Mouse (Mus musculus) lung, embryonic 16.5 days (tissue): ENCODE data around the gene Ephb2. TPM values are rescaled to one million over a fixed set of nuclear protein-coding genes. Genes with fewer than 3 reads are reported as not detected.

Experiments
- ATAC-seq: fragments of 200-750 bp; cut with Nextera tagmentation; 2 replicates; pipeline ENCODE4 v1.8.0; 2017; ENCODE audit warnings: low read depth, mild to moderate bottlenecking, moderate library complexity
- H3K27ac ChIP-seq: fragments of 300-500 bp; sonication (generic); 2 replicates; pipeline ENCODE4 v1.5.1; 2014; ENCODE audit warnings: mild to moderate bottlenecking, control low read depth, low read length
- H3K27me3 ChIP-seq: fragments of 300-500 bp; sonication (generic); 2 replicates; pipeline ENCODE4 v1.6.1; 2014; ENCODE audit warnings: low read depth, low read length, mixed read lengths; ENCODE audit not compliant: control insufficient read depth, insufficient read depth
- H3K36me3 ChIP-seq: fragments of 300-500 bp; sonication (generic); 2 replicates; pipeline ENCODE4 v1.6.1; 2014; ENCODE audit warnings: low read length; ENCODE audit not compliant: control insufficient read depth, insufficient read depth
- H3K4me1 ChIP-seq: fragments of 300-500 bp; sonication (generic); replicated peaks from 2 replicates; pipeline ENCODE4 v1.6.1; 2014; ENCODE audit warnings: low read length, mixed read lengths; ENCODE audit not compliant: control insufficient read depth, insufficient read depth
- H3K4me2 ChIP-seq: fragments of 300-500 bp; sonication (generic); 2 replicates; pipeline ENCODE4 v1.6.1; 2014; ENCODE audit warnings: low read depth, low read length, control low read depth
- H3K4me3 ChIP-seq: fragments of 300-500 bp; sonication (generic); 2 replicates; pipeline ENCODE4 v1.5.1; 2014; ENCODE audit warnings: mild to moderate bottlenecking, low read length, control low read depth
- H3K9ac ChIP-seq: fragments of 300-500 bp; sonication (generic); 2 replicates; pipeline ENCODE4 v1.6.1; 2014; ENCODE audit warnings: low read length, control low read depth
- H3K9me3 ChIP-seq: fragments of 300-500 bp; sonication (generic); 2 replicates; pipeline ENCODE4 v1.6.1; 2016; ENCODE audit warnings: low read length; ENCODE audit not compliant: control insufficient read depth
- WGBS: fragments of 180-500 bp; shearing (Covaris S2); extraction: QIAGEN DNeasy Blood & Tissue Kit; methylation state at CpG from one replicate; pipeline ENCODE4 v1.1.7; 2014; 5-methylcytosine and 5-hydroxymethylcytosine counted together
- polyA plus RNA-seq: library from polyadenylated mRNA; unstranded; fragments of >200 nt; fragmentation: Nextera tagmentation; extraction: Ambion mirVana; gene quantifications from 2 replicates; pipeline ENCODE4 v1.2.1, GENCODE M21; 2015

Gene Ephb2
- polyA plus RNA-seq, 1 experiment from 2014 or later, result 1.5 TPM

- H3K27ac ChIP-seq, result no peak overlapping the region
- 59% methylated on average over 7 of the region's 7 CpGs for WGBS
- H3K4me1 ChIP-seq, result peaks cover 12% of the 10 kb centered on the region
These were observed 70.7 kb downstream of the Ephb2 start for GRCm38 (mm10) chr4:136765080-136765479.

GRCm38 (mm10) chr4:136763349-136763748, 72.4 kb downstream of the Ephb2 start:
- Histone ChIP-seq H3K4me2 (no peak overlapping the region), H3K27ac (no peak overlapping the region), H3K4me3 (no peak overlapping the region), H3K9me3 (peaks cover 1% of the 10 kb centered on the region; the same call in 1 of the 2 replicates), H3K36me3 (no peaks in the 10 kb centered on the region), H3K27me3 (no peaks in the 10 kb centered on the region), H3K9ac (no peak overlapping the region), H3K4me1 (peaks cover 12% of the 10 kb centered on the region)
- 38% methylated on average over 5 of the region's 5 CpGs for WGBS
- peak; percentile 37; the same call in 1 of the 2 replicates for ATAC-seq

More at GRCm38 (mm10) chr4:136765080-136765479, 70.7 kb downstream of the Ephb2 start:
- no peaks in the 10 kb centered on the region for H3K27me3 ChIP-seq
- H3K9ac ChIP-seq, result no peak overlapping the region
- ATAC-seq, result no peak
- H3K9me3 ChIP-seq, result peaks cover 4% of the 10 kb centered on the region; the same call in 1 of the 2 replicates
- H3K4me3 ChIP-seq, result no peak overlapping the region
- no peaks in the 10 kb centered on the region for H3K36me3 ChIP-seq
- H3K4me2 ChIP-seq, result no peak overlapping the region

- H3K9ac ChIP-seq, result no peak overlapping the region
- H3K4me1 ChIP-seq, result peaks cover 12% of the 10 kb centered on the region
- no peak overlapping the region for H3K4me2 ChIP-seq
- H3K9me3 ChIP-seq, result no peaks in the 10 kb centered on the region
- no peak for ATAC-seq
- peak overlapping the region; percentile 33; the same call in 1 of the 2 replicates for H3K27ac ChIP-seq
- no peaks in the 10 kb centered on the region for H3K27me3 ChIP-seq
- no peaks in the 10 kb centered on the region for H3K36me3 ChIP-seq
- WGBS, result 45% methylated on average over 18 of the region's 18 CpGs
- H3K4me3 ChIP-seq, result no peak overlapping the region
These were observed 73.9 kb downstream of the Ephb2 start for GRCm38 (mm10) chr4:136761713-136762380.

GRCm38 (mm10) chr4:136760882-136761281, 74.9 kb downstream of the Ephb2 start:
- Histone ChIP-seq H3K9me3 (no peaks in the 10 kb centered on the region), H3K4me3 (no peak overlapping the region), H3K36me3 (no peaks in the 10 kb centered on the region), H3K27me3 (no peaks in the 10 kb centered on the region; the same call in 1 of the 2 replicates), H3K9ac (no peak overlapping the region), H3K4me1 (peaks cover 16% of the 10 kb centered on the region), H3K27ac (no peak overlapping the region), H3K4me2 (no peak overlapping the region)
- ATAC-seq, result no peak
- WGBS, result 56% methylated on average over 11 of the region's 11 CpGs

GRCm38 (mm10) chr4:136757096-136757495, 78.7 kb downstream of the Ephb2 start:
- no peak overlapping the region for H3K4me2 ChIP-seq
- H3K9me3 ChIP-seq, result no peaks in the 10 kb centered on the region
- H3K27me3 ChIP-seq, result no peaks in the 10 kb centered on the region; the same call in 1 of the 2 replicates
- H3K4me3 ChIP-seq, result no peak overlapping the region
- H3K27ac ChIP-seq, result no peak overlapping the region
- H3K36me3 ChIP-seq, result no peaks in the 10 kb centered on the region
- ATAC-seq, result no peak
- H3K9ac ChIP-seq, result no peak overlapping the region
- 68% methylated on average over 4 of the region's 4 CpGs for WGBS
- H3K4me1 ChIP-seq, result peaks cover 19% of the 10 kb centered on the region

- Histone ChIP-seq H3K9ac (no peak overlapping the region), H3K36me3 (no peaks in the 10 kb centered on the region), H3K4me2 (no peak overlapping the region), H3K4me1 (peaks cover 16% of the 10 kb centered on the region), H3K4me3 (no peak overlapping the region), H3K9me3 (no peaks in the 10 kb centered on the region), H3K27ac (no peak overlapping the region), H3K27me3 (no peaks in the 10 kb centered on the region; the same call in 1 of the 2 replicates)
- no peak for ATAC-seq
- WGBS, result 44% methylated on average over 6 of the region's 6 CpGs
These were observed 79.3 kb downstream of the Ephb2 start for GRCm38 (mm10) chr4:136756486-136756885.

- Histone ChIP-seq H3K4me1 (peaks cover 17% of the 10 kb centered on the region), H3K36me3 (no peaks in the 10 kb centered on the region), H3K4me2 (peak overlapping the region; percentile 67), H3K9me3 (no peaks in the 10 kb centered on the region), H3K27ac (no peak overlapping the region), H3K9ac (peak overlapping the region; percentile 64), H3K27me3 (no peaks in the 10 kb centered on the region; the same call in 1 of the 2 replicates), H3K4me3 (peak overlapping the region; percentile 37)
- peak; percentile 70 for ATAC-seq
- WGBS, result 2% methylated on average over 31 of the region's 31 CpGs
These were observed 80.4 kb downstream of the Ephb2 start for GRCm38 (mm10) chr4:136755364-136755811.

GRCm38 (mm10) chr4:136754256-136754655, 81.5 kb downstream of the Ephb2 start:
- no peak for ATAC-seq
- 86% methylated on average over 8 of the region's 8 CpGs for WGBS
- Histone ChIP-seq H3K27ac (no peak overlapping the region), H3K27me3 (no peaks in the 10 kb centered on the region; the same call in 1 of the 2 replicates), H3K4me3 (no peak overlapping the region), H3K9me3 (no peaks in the 10 kb centered on the region), H3K36me3 (no peaks in the 10 kb centered on the region), H3K9ac (no peak overlapping the region), H3K4me1 (peaks cover 25% of the 10 kb centered on the region), H3K4me2 (no peak overlapping the region)

GRCm38 (mm10) chr4:136751355-136752020, 84.3 kb downstream of the Ephb2 start:
- Histone ChIP-seq H3K27me3 (no peaks in the 10 kb centered on the region; the same call in 1 of the 2 replicates), H3K36me3 (no peaks in the 10 kb centered on the region), H3K4me3 (no peak overlapping the region), H3K4me1 (peaks cover 29% of the 10 kb centered on the region), H3K4me2 (no peak overlapping the region), H3K27ac (no peak overlapping the region), H3K9me3 (no peaks in the 10 kb centered on the region), H3K9ac (no peak overlapping the region)
- 49% methylated on average over 4 of the region's 4 CpGs for WGBS
- no peak for ATAC-seq
